Mouse (Mus musculus) G1E (cell line): ENCODE results near the gene Ap3b1. TPM values are rescaled to one million over a fixed set of nuclear protein-coding genes. Genes with fewer than 3 reads are reported as not detected.

Source experiments
- ATAC-seq: 2 replicates; pipeline ENCODE4 v1.8.0; 2016; ENCODE audit warnings: mild to moderate bottlenecking; ENCODE audit not compliant: insufficient number of reproducible peaks, poor library complexity, low FRiP score, severe bottlenecking; ENCODE audit errors: extremely low read depth
- DNase-seq: peaks from one replicate; pipeline ENCODE4 v3.0.0; 2012; ENCODE audit warnings: low spot score
- H3K27me3 ChIP-seq: 2 replicates; pipeline ENCODE4 v1.6.1; 2012; ENCODE audit warnings: mild to moderate bottlenecking, low read length, inconsistent platforms; ENCODE audit not compliant: insufficient read depth
- H3K36me3 ChIP-seq: replicated peaks from 2 replicates; pipeline ENCODE3; 2012; ENCODE audit warnings: mild to moderate bottlenecking, inconsistent platforms
- H3K4me1 ChIP-seq: 2 replicates; pipeline ENCODE4 v1.6.1; 2012; ENCODE audit warnings: low read depth, low read length, inconsistent platforms, mixed read lengths; ENCODE audit not compliant: insufficient read depth
- H3K4me3 ChIP-seq: 2 replicates; pipeline ENCODE4 v1.5.1; 2012; ENCODE audit warnings: low read depth, mild to moderate bottlenecking, inconsistent platforms, low read length, moderate library complexity, mixed read lengths
- H3K9me3 ChIP-seq: replicated peaks from 2 replicates; pipeline ENCODE4 v1.6.1; 2012; ENCODE audit warnings: inconsistent platforms
- CTCF ChIP-seq: IDR thresholded peaks from 2 replicates; pipeline ENCODE4 v1.5.1; 2012; ENCODE audit warnings: low read depth, low read length, inconsistent platforms, mixed read lengths
- GATA1 ChIP-seq: IDR thresholded peaks from 2 replicates; pipeline ENCODE4 v1.6.1; 2012; ENCODE audit warnings: borderline replicate concordance, low read length, inconsistent platforms, mixed read lengths
- GATA2 ChIP-seq: IDR thresholded peaks from 2 replicates; pipeline ENCODE4 v1.6.1; 2012; ENCODE audit warnings: low read depth, low read length, inconsistent platforms, borderline replicate concordance
- POLR2AphosphoS5 ChIP-seq: IDR thresholded peaks from 2 replicates; pipeline ENCODE4 v1.6.1; 2012; ENCODE audit warnings: low read depth, low read length, inconsistent platforms; ENCODE audit not compliant: insufficient replicate concordance
- TAL1 ChIP-seq: conservative IDR thresholded peaks from 2 replicates; pipeline ENCODE4 v1.6.1; 2012; ENCODE audit warnings: low read depth, low read length, inconsistent platforms, mixed read lengths
- polyA plus RNA-seq: library from polyadenylated mRNA; stranded (reverse); fragments of >175 nt; gene quantifications from 2 replicates; pipeline ENCODE4 v1.2.3, GENCODE M21; 2012
- total RNA-seq, 2 experiments: library from RNA; stranded (forward) in 1 of 2; stranded (reverse) in 1 of 2; fragments of 200-1000 nt in 1 of 2; fragments of >200 nt in 1 of 2; fragmentation: Nextera tagmentation in 1 of 2; gene quantifications; 2 replicates each; pipeline ENCODE4 v1.2.3; 2014 to 2017

Gene Ap3b1
- total and polyA plus RNA-seq, 3 experiments = 32.3 to 134 (median 126) TPM

DNA sequence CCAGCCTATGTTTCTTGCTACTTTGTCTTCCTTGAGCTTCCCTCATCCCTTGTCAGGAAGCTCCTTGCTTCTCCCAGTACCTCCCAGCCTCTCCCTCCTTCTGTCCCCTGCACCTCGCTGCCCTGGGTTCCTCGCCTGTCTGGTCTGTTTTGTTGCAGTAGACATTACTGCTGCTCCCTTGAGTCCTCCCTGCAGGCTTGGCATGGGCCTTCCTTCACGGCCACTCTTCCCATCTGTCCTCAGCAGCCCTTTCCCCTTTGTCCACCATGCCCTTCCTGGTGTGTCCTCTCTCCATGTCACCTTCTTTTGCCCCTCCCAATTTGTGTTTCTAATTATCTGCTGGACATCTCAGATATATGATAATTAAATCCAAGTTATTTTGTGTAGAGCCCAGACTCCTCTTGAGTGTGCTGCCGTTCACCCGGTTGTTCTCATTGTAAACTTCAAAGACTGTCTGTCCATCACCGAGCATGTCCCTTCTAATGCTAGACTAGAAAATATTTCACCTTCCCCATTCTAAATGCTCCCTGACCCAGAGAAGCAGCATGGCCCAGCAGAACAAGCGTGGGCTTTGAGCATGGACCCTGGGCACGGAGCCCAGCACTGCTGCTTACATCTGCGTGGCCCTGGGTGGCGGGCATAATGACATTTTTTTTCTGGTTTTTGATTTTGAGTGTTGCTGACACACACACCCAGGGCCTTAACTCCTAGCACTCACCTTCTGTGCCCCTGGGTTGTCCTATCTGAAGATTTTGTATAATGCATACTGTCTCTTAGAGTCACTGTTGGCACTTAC is 181.3 kb downstream of the Ap3b1 start:
- H3K4me1 ChIP-seq = peaks cover 69% of the 10 kb centered on the region
- peaks cover 65% of the 10 kb centered on the region for H3K36me3 ChIP-seq
- no peaks in the 10 kb centered on the region for H3K9me3 ChIP-seq
- DNase-seq (no peak), ATAC-seq (no peak)
- H3K4me3 ChIP-seq = no peak overlapping the region
- H3K27me3 ChIP-seq = no peaks in the 10 kb centered on the region
- TF ChIP-seq TAL1 (no peak), POLR2AphosphoS5 (no peak), GATA1 (no peak), GATA2 (no peak), CTCF (no peak)

DNA sequence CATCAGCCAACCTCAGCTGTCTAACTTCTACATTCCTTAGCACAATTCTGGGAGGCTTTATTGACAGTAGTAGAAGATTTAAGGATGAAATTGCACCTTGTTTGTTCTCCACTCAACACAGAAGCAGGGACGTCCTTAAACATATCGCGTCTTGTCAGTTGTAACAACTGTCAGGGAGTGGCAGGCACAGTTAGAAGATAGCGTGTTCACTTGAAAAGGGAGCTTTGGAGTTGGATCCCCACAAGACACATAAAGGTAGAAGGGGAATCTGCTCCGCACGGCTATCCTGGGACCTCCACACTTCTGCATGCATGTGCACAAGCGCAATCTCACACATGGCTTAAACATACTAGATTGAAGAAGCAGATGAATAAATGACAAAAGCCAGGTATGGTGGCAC is 183.3 kb downstream of the Ap3b1 start:
- Histone ChIP-seq H3K27me3 (no peaks in the 10 kb centered on the region), H3K36me3 (peaks cover 63% of the 10 kb centered on the region), H3K4me3 (no peak overlapping the region), H3K4me1 (peaks cover 52% of the 10 kb centered on the region), H3K9me3 (no peaks in the 10 kb centered on the region)
- no peak for DNase-seq
- ATAC-seq = no peak
- TF ChIP-seq CTCF (no peak), POLR2AphosphoS5 (no peak), GATA2 (no peak), GATA1 (no peak), TAL1 (no peak)

GRCm38 (mm10) chr13:94544211-94544610 is 185.5 kb downstream of the Ap3b1 start:
- Histone ChIP-seq H3K36me3 (peaks cover 76% of the 10 kb centered on the region), H3K4me1 (peaks cover 41% of the 10 kb centered on the region)

GRCm38 (mm10) chr13:94545739-94546138 is 187.0 kb downstream of the Ap3b1 start:
- H3K27me3 ChIP-seq = no peaks in the 10 kb centered on the region
- TF ChIP-seq CTCF (no peak), GATA2 (no peak), POLR2AphosphoS5 (no peak), TAL1 (no peak), GATA1 (no peak)
- H3K36me3 ChIP-seq = peaks cover 72% of the 10 kb centered on the region
- H3K9me3 ChIP-seq = no peaks in the 10 kb centered on the region
- no peak for DNase-seq
- ATAC-seq = no peak
- peaks cover 29% of the 10 kb centered on the region for H3K4me1 ChIP-seq
- no peak overlapping the region for H3K4me3 ChIP-seq

More at GRCm38 (mm10) chr13:94544211-94544610, 185.5 kb downstream of the Ap3b1 start:
- TF ChIP-seq TAL1 (no peak), POLR2AphosphoS5 (no peak), GATA2 (no peak), GATA1 (no peak), CTCF (no peak)
- DNase-seq (no peak), ATAC-seq (no peak)
- no peak overlapping the region for H3K4me3 ChIP-seq
- H3K9me3 ChIP-seq = no peaks in the 10 kb centered on the region
- no peaks in the 10 kb centered on the region for H3K27me3 ChIP-seq

DNA sequence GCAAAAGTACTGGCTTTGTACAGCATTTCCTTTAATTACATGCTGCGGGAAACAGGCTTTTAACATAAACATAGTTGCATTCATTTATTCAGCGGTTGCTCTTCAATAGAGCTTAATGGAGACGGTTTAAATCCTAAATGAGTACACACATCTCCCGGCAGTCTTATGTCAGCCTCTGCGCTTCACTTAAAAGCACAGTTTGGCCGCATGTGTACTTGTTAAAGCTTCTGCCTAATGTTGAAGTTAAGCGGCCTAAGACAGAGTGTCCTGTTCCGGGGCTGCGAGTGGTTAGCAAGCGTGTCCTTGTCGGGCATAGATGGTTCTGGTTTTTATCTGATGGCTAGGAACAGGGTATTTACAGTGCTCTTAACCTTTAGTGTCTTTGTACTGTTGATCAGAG is 187.5 kb downstream of the Ap3b1 start:
- H3K4me3 ChIP-seq = no peak overlapping the region
- DNase-seq (no peak), ATAC-seq (no peak)
- no peaks in the 10 kb centered on the region for H3K9me3 ChIP-seq
- TF ChIP-seq CTCF (no peak), POLR2AphosphoS5 (no peak), TAL1 (no peak), GATA2 (no peak), GATA1 (no peak)
- peaks cover 72% of the 10 kb centered on the region for H3K36me3 ChIP-seq
- H3K27me3 ChIP-seq = no peaks in the 10 kb centered on the region
- H3K4me1 ChIP-seq = peaks cover 24% of the 10 kb centered on the region

- DNase-seq = no peak
- Histone ChIP-seq H3K4me3 (no peak overlapping the region), H3K4me1 (peaks cover 2% of the 10 kb centered on the region; the same call in 1 of the 2 replicates), H3K36me3 (peaks cover 41% of the 10 kb centered on the region), H3K9me3 (no peaks in the 10 kb centered on the region), H3K27me3 (no peaks in the 10 kb centered on the region)
- TF ChIP-seq GATA1 (no peak), TAL1 (no peak)
- ATAC-seq = no peak
Observed at GRCm38 (mm10) chr13:94549580-94549979, 190.8 kb downstream of the Ap3b1 start.
